Mouse (Mus musculus) midbrain, embryonic 11.5 days (tissue): Measurements from ENCODE around the gene Plekha8. TPM values are rescaled to one million over a fixed set of nuclear protein-coding genes. Genes with fewer than 3 reads are reported as not detected.

Experiments used
- ATAC-seq: fragments of 200-750 bp; cut with Nextera tagmentation; 2 replicates; pipeline ENCODE4 v1.8.0; 2017; ENCODE audit warnings: moderate TSS enrichment, moderate library complexity; ENCODE audit not compliant: low FRiP score
- DNase-seq: peaks from one replicate; pipeline ENCODE4 v3.0.0; 2015; ENCODE audit warnings: low spot score; ENCODE audit errors: missing footprints
- H3K27ac ChIP-seq: fragments of 300-500 bp; sonication (generic); 2 replicates; pipeline ENCODE4 v1.5.1; 2014; ENCODE audit warnings: low read depth, low read length
- H3K27me3 ChIP-seq: fragments of 300-500 bp; sonication (generic); 2 replicates; pipeline ENCODE4 v1.6.1; 2014; ENCODE audit warnings: mild to moderate bottlenecking, low read length, moderate library complexity, mixed read lengths; ENCODE audit not compliant: control insufficient read depth, insufficient read depth
- H3K36me3 ChIP-seq: fragments of 300-500 bp; sonication (generic); 2 replicates; pipeline ENCODE4 v1.6.1; 2014; ENCODE audit warnings: mild to moderate bottlenecking, low read length, moderate library complexity, mixed read lengths; ENCODE audit not compliant: control insufficient read depth, insufficient read depth
- H3K4me1 ChIP-seq: fragments of 300-500 bp; sonication (generic); 2 replicates; pipeline ENCODE4 v1.6.1; 2014; ENCODE audit warnings: low read length; ENCODE audit not compliant: control insufficient read depth, insufficient read depth
- H3K4me2 ChIP-seq: fragments of 300-500 bp; sonication (generic); 2 replicates; pipeline ENCODE4 v1.6.1; 2014; ENCODE audit warnings: mild to moderate bottlenecking, moderate library complexity
- H3K4me3 ChIP-seq: fragments of 300-500 bp; sonication (generic); 2 replicates; pipeline ENCODE4 v1.5.1; 2014; ENCODE audit warnings: low read depth, low read length
- H3K9ac ChIP-seq: fragments of 300-500 bp; sonication (generic); 2 replicates; pipeline ENCODE4 v1.6.1; 2014; ENCODE audit warnings: low read length
- H3K9me3 ChIP-seq: fragments of 300-500 bp; sonication (generic); 2 replicates; pipeline ENCODE4 v1.6.1; 2016; ENCODE audit warnings: low read length; ENCODE audit not compliant: control insufficient read depth
- WGBS: fragments of 180-500 bp; shearing (Covaris S2); extraction: QIAGEN DNeasy Blood & Tissue Kit; methylation state at CpG from one replicate; pipeline ENCODE4 v1.1.7; 2014; 5-methylcytosine and 5-hydroxymethylcytosine counted together
- polyA plus RNA-seq: library from polyadenylated mRNA; unstranded; fragments of >200 nt; fragmentation: Nextera tagmentation; extraction: Ambion mirVana; gene quantifications from 2 replicates; pipeline ENCODE4 v1.2.1, GENCODE M21; 2014

The Plekha8 gene
- polyA plus RNA-seq, 1 experiment from 2014 or later, result 21.0 TPM

DNA sequence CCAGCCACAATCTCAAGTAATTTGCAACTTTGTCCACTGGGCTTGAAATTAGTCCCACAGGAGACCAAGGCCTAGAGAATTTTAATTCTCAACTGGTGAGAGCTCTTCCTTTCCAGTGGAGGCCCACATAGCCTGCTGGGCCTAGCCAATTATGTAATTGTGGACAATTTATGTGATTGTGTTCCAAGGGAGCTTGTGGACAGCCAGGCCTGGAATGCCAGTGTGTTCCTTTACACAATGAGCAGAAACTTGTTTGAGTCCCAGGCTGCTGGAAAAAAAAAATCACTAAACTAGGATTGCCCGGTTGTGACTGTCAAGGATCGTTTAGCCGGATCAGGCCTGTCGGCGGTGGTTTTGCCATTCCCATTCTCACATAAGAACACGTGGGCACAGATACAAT is 98.4 kb downstream of the Plekha8 start:
- DNase-seq (no peak), ATAC-seq (no peak)
- Histone ChIP-seq H3K9ac (no peak overlapping the region), H3K4me2 (no peak overlapping the region), H3K9me3 (no peaks in the 10 kb centered on the region), H3K4me3 (no peak overlapping the region), H3K27ac (no peak overlapping the region), H3K27me3 (no peaks in the 10 kb centered on the region), H3K36me3 (no peaks in the 10 kb centered on the region), H3K4me1 (no peaks in the 10 kb centered on the region)
- WGBS, result 93% methylated on average over 6 of the region's 6 CpGs

Other genes with a start within 250 kb of the Plekha8 start
- 0.50 and 0.55 TPM in 2 replicates for gene Wipf3, start 165.5 kb upstream of the Plekha8 start, polyA plus RNA-seq
- gene Scrn1, start 28.6 kb upstream of the Plekha8 start, polyA plus RNA-seq, result 69.5 and 73.3 TPM in 2 replicates
- 14.5 and 18.0 TPM in 2 replicates for gene Fkbp14, start 2.2 kb downstream of the Plekha8 start, polyA plus RNA-seq
- gene Mturn, start 86.5 kb downstream of the Plekha8 start, polyA plus RNA-seq, result 40.0 and 40.3 TPM in 2 replicates
- gene Znrf2, start 221.8 kb downstream of the Plekha8 start, polyA plus RNA-seq, result 2.9 and 3.5 TPM in 2 replicates